Mouse (Mus musculus) embryonic fibroblast, embryonic 13.5 days (primary cell): ENCODE measurements around the gene Cox8a.

Experiments used
- CTCF ChIP-seq: IDR thresholded peaks from 2 replicates; pipeline ENCODE4 v1.5.1; 2011; ENCODE audit warnings: mild to moderate bottlenecking, control low read depth, low read length, moderate library complexity, borderline replicate concordance; ENCODE audit not compliant: insufficient read depth
- POLR2A ChIP-seq: IDR thresholded peaks from 2 replicates; pipeline ENCODE4 v1.6.1; 2011; ENCODE audit warnings: low read depth, mild to moderate bottlenecking, control low read depth, low read length, moderate library complexity

- TF ChIP-seq CTCF (no peak), POLR2A (no peak)
These were observed 12.1 kb downstream of the Cox8a start for GRCm38 (mm10) chr19:7205326-7205725.
